Mouse (Mus musculus): ENCODE data around the gene Dop1b.

DNA sequence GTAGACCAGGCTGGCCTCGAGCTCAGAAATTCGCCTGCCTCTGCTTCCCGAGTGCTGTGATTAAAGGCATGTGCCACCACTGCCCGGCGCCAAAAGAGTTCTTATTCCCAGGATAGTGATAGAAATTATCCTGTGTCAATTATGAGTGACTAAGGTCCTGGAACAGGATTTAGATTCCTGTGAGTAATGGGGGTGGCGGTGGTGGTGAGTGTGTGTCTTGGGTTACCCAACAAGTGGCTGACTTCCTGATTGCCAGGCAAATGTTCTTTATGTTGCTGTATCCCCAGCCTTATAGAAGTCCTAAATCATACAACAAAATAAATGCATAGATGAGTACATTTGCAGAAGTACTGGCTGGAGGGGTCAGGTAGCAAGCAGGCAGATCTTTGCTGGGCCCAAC is 121.8 kb downstream of the Dop1b start:
- no peak for TF ChIP-seq CTCF (IDR thresholded peaks at IDR 0.05; ENCODE audit: control insufficient read depth, insufficient read depth, low read length)
- no peak for TF ChIP-seq POLR2A (IDR thresholded peaks at IDR 0.05; ENCODE audit: borderline replicate concordance, control insufficient read depth, low read depth, low read length)
